Mouse (Mus musculus): ENCODE measurements around the gene Hopx.

The Hopx gene

GRCm38 (mm10) chr5:77070987-77071386, 43.9 kb downstream of the Hopx start:
- no peak for DNase-seq (ENCODE audit: low spot score)

GRCm38 (mm10) chr5:77067321-77067720, 47.6 kb downstream of the Hopx start:
- peak; percentile 54 for DNase-seq (ENCODE audit: low spot score)

GRCm38 (mm10) chr5:77061372-77062038, 53.4 kb downstream of the Hopx start:
- no peak for DNase-seq (ENCODE audit: low spot score)

GRCm38 (mm10) chr5:77060363-77060762, 54.6 kb downstream of the Hopx start:
- DNase-seq (ENCODE audit: low spot score), result no peak

- DNase-seq (ENCODE audit: low spot score), result no peak
These were observed 58.0 kb downstream of the Hopx start for GRCm38 (mm10) chr5:77056881-77057440.

GRCm38 (mm10) chr5:77052616-77053015, 62.3 kb downstream of the Hopx start:
- DNase-seq (ENCODE audit: low spot score), result no peak

- no peak for DNase-seq (ENCODE audit: low spot score)
These were observed 70.6 kb downstream of the Hopx start for GRCm38 (mm10) chr5:77044362-77044761.

GRCm38 (mm10) chr5:77039391-77039790, 75.5 kb downstream of the Hopx start:
- no peak for DNase-seq (ENCODE audit: low spot score)

GRCm38 (mm10) chr5:77038451-77038850, 76.5 kb downstream of the Hopx start:
- no peak for DNase-seq (ENCODE audit: low spot score)

Data from adipocyte (in vitro differentiated cells).